Mouse (Mus musculus) 3T3-L1 (cell line): ENCODE results near the gene Spata20.

ENCODE experiments used
- DNase-seq: peaks from one replicate; pipeline ENCODE4 v3.0.0-alpha.2; 2015; ENCODE audit warnings: low read depth, low spot score

Gene Spata20

GRCm38 (mm10) chr11:94486001-94486400 is at the start of gene Spata20:
Gene Spata20, minus strand, starts transcription at chr11:94486179.
- DNase-seq = peak; percentile 60

GRCm38 (mm10) chr11:94533171-94533570 is 47.2 kb upstream of the Spata20 start:
- no peak for DNase-seq

DNA sequence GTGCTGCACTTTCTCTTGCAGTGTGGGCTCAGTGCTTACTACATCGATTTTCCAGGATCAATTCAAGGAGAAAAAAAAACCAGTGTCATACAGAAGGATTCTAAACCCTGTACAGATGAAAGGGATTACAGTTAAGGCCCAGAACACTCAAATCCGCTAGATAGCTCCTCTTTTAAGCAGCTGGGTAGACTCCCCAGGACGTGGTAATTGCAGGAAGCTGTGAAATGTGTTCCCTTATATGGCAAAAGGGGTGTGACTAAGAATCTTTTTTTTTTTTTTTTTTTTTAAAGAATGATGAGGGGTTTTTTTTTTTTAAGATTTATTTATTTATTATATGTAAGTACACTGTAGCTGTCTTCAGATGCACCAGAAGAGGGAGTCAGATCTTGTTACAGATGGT is 42.9 kb upstream of the Spata20 start:
- DNase-seq = no peak

DNA sequence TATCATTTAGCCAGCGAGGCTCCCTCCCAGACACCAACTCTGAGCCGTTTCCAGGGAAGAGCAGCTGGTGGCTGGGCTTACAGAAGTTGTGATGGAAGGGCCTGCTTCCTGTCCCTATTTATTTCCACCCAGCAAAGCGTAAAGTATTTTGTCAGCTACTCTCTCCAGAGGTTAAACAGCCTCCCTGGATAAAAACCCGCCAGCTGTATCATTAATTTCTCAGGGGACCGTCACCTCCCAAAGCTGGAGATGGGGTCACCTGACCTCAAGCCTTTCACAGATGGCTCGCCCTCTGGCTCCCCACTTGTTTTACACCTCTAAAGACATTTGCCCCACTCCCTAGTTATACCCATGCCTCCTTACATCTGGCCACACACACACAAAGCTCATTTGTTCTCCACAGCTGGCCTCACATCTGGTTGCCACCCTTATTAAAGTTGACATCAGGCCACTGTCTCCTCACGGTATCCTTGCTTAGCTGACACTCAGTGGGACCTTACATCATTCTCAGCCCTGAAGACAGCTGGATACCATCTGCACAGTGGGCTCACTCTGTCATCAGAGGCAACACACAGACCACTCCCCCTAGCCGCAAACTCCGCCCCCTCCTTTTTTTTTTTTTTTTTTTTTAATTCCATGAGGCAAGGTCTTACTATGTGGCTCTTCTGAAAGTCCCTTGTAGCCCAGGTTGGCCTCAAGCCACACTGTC is 40.3 kb upstream of the Spata20 start:
- DNase-seq = peak; percentile 40

GRCm38 (mm10) chr11:94521219-94521843 is 35.4 kb upstream of the Spata20 start, which contains the start of gene Mycbpap:
Gene Mycbpap, minus strand, starts transcription at chr11:94521742.
- no peak for DNase-seq

GRCm38 (mm10) chr11:94513452-94513851 is 27.5 kb upstream of the Spata20 start:
- no peak for DNase-seq

DNA sequence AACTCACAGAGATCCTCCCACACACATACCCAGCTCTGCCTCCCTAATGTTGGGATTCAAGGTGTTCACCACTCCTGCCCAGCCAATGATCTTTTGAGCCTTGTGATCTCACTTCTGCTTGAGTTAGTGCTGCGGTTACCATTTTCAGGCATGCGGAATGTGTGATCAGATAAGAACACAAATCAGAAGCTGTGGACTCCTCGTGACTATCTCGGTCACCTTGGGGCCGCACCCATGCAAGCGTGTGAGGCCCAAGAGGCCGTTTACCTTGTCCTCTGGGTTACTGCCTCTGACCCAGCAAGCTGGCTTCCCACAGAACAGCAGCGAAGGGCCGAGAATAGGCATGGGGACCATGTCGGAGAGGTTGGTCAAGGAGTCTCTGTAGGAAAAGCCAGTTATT is 23.0 kb upstream of the Spata20 start:
- no peak for DNase-seq

DNA sequence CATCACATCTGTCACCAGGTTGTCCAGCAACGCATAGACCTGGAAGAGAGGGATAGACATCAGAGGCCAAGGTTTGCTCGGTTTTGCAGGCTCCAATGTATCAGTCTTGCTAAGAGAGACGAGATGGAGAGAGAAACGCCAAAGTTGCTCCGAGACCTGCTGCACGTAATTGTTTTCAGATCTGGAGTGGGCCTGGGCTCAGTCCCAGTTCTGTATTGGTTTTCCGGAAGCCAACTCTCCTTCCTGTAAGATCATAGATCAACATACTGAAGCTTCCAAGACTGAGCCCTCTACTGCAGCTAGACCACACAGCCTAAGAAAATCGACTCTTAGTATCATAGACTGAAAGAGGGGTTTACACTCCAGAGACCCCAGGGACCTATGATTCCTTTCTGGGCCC is 15.5 kb upstream of the Spata20 start:
- no peak for DNase-seq

GRCm38 (mm10) chr11:94500362-94500761 is 14.4 kb upstream of the Spata20 start:
- no peak for DNase-seq

DNA sequence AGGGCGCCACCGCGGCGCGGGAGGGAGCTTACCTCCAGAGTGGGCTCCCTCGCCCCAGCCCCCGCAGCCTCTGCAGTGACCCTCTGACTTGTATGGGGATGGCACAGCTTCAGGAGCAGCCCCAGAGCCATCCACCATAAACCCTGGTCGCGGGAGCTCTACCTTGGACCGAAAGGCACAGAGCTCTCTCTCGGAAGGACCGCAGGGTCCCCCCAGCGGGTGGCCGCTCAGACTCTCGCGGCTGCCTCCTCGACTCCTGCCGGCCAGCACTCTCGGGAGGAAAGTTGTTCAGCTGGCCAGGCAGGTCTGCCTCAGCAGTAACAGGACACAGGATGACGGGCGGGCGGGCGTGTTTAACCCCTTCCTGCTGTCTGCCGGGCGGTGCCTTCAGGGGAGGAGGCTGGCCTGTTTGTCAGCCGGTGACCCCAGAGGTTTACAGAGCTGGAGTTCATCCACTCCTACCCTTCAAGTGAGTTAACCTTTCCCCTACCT is 13.7 kb upstream of the Spata20 start, which contains the start of gene Epn3:
Gene Epn3 (minus strand): TSS at position 314 of the 492 bp plus-strand sequence.
- no peak for DNase-seq

DNA sequence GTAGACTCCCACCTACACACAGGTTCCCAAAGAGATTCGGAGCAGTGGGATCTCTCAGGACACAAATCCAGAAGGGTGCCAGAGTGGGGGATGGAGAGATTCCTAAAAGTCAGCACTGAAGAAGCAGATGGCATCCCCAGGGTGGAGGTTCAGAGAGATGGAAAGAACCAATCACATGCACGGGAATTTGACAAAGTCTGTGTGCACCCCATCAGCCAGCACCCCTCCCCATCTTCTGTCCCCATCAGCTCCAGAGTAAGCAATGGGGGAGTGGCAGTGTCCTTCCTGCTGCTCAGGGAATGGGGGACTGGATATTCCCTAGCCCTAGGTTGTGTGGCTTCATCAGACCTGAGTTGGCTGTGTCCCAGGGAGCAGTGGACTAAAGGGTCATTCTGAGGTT is 13.1 kb upstream of the Spata20 start:
- no peak for DNase-seq

GRCm38 (mm10) chr11:94498093-94498996 is 12.4 kb upstream of the Spata20 start:
- peak; percentile 28 for DNase-seq

DNA sequence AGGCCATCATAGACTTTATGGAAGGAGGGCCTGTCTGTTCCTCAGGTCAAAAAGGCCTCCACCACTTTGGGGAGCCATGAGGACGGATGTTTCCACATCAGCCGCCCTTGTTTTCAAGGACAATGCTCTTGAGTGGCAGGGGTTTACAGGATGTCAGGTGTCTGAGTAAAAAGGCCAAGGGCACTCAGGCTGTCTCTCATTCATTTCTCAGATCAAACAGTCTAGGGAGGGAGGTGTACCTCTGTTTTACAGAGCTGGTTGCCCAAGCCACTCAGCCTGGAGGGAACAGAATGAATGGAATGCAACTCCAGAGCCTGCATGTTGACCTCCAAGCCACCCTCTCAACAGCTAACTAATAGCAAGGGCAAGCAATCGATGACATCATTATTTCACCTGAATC is 9.4 kb upstream of the Spata20 start:
- no peak for DNase-seq

DNA sequence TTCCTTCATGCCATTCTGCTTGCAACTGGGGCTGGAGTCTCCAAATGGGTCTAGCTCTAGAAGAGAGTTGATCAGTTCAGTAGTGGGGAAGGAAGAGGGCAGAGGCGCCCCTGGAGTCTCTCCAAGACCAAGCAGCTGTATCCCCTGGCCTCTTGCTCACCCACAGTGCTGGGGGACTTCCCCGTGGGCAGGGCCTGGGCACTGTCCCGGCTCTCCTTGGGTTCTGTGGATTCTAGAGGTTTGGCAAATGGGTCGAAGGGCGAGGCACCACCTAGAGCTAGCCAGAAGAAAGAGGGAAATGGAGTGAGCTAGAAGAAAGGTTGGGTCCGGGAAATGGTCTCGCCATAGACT is 5.7 kb upstream of the Spata20 start:
- no peak for DNase-seq

DNA sequence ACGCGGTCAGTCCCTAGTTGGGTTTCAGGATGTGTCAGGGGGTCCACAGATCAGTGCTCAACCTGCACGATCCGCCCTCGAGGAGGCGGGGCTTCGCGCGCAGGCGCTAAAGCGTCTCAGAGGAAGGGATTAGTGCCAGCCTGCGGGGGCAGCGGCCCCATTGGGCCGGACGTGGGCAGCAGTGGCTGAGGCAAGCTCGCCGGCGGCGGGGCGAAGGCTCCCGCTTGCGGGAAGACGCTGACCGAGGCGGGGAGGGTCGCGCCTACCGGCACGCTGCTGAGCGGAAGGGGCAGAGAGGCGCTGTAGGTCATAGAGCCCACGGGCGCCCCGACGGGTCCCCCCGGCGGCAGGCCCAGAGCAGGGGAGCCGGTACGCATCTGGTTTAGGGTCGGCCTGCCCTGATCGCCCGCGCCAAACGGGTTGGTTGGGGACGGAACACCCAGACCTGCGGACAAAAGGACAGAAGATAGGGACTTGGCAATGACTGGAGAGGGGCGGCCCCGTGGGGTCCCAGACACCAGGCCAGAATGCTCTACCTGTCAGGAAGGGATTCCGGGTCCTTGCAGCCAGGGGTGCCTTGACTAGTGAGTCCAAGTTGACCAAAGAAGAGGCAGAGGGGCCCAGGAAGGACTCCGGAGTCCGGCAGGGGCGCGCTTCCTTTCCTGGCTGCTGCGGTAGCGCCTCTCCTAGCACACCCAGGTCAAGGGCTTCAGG is 5.2 kb upstream of the Spata20 start:
- DNase-seq = no peak

- DNase-seq = no peak
These were observed 3.8 kb upstream of the Spata20 start for GRCm38 (mm10) chr11:94489745-94490144.

DNA sequence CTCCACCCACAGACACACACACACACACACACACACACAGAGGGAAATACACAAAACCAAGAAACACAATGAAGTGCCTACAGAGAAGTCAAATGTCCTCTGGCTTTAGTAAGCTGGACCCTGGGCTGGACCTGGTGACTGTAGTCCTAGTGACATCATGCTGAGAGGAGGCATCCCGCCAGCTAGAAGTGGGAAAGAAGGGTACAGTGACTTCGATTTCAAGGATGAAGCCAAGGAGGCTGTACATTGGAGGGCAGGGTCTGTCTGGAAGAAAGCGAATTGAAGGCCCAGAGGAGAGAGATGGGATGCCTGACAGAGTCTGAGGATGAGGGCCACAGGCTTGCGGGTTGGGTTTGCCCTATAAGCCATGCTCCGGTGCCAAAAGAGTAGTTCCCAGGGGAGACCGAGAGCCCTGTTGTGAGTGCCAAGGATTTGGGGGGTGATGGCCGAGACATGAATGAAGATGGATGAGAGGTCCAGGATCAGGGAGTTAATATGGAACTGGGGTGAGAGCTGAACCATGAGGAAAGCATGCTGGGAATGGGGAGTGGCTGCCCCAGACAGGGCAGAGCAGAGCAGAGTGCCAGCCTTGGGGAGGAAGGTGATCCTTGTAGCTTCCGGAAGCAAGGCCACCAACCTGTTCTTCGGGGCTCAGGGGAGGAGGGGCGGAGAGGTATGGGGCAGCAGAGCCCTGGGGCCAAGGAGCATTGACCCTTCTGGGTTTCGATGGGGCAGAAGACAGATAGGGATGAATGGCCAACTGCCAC is 3.0 kb upstream of the Spata20 start:
- DNase-seq = no peak

- no peak for DNase-seq
These were observed 756 bp downstream of the Spata20 start for GRCm38 (mm10) chr11:94485223-94485622.

GRCm38 (mm10) chr11:94484636-94485035 is 1.3 kb downstream of the Spata20 start:
- no peak for DNase-seq

DNA sequence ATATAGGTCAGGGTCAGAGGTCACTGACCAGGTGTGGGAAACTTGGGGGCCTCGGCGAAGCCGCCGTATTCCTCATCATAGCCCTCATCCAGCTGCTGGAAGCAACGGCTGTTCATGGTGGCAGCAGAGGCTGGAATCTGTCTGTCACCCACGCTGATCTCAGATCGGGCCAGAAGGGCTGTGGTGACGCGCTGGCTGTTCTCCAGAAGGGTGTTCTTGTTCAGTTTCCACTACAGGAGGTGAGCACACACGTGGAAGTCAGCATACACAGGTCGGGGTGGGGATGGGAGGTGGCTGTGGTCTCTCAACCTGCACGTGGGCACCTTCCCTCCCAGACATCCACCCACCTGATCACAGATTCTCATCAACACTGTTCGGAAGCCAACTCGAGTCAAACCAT is 2.1 kb downstream of the Spata20 start:
- no peak for DNase-seq

GRCm38 (mm10) chr11:94483436-94483835 is 2.5 kb downstream of the Spata20 start:
- no peak for DNase-seq
